Mouse (Mus musculus): ENCODE data around the gene Scamp2. TPM values are rescaled to one million over a fixed set of nuclear protein-coding genes. Genes with fewer than 3 reads are reported as not detected.

Scamp2 gene
- 75.5 and 80.2 TPM in 2 replicates for polyA plus RNA-seq (2014; fragmentation: Nextera tagmentation; extraction: Ambion mirVana)

- peak within 1 kb of the TSS; percentile 77 for H3K4me3 ChIP-seq (ENCODE audit: low read depth, low read length)
- DNase-seq (ENCODE audit: low spot score), result peak; percentile 99
- ATAC-seq (replicated peaks; ENCODE audit: low FRiP score, low TSS enrichment, low read depth), result peak; percentile 99
Measured at GRCm38 (mm10) chr9:57560861-57561710, at the start of gene Scamp2. Gene Scamp2, plus strand, starts transcription at chr9:57560943.

GRCm38 (mm10) chr9:57517113-57517512, 43.6 kb upstream of the Scamp2 start:
- Histone ChIP-seq H3K9me3 (ENCODE audit: control insufficient read depth, low read length) (no peaks in the 10 kb centered on the region), H3K27me3 (replicated peaks; ENCODE audit: control insufficient read depth, insufficient read depth, low read length) (no peaks in the 10 kb centered on the region), H3K4me3 (ENCODE audit: low read depth, low read length) (no peak overlapping the region), H3K27ac (ENCODE audit: low read depth) (no peak overlapping the region), H3K4me1 (replicated peaks; ENCODE audit: control insufficient read depth, insufficient read depth, low read length) (peaks cover 7% of the 10 kb centered on the region), H3K9ac (ENCODE audit: low read length) (no peak overlapping the region), H3K4me2 (ENCODE audit: low read length) (no peak overlapping the region), H3K36me3 (ENCODE audit: control insufficient read depth, insufficient read depth, low read length) (no peaks in the 10 kb centered on the region)
- 15% methylated on average over 3 of the region's 3 CpGs for whole genome bisulfite sequencing
- ATAC-seq (replicated peaks; ENCODE audit: low FRiP score, low TSS enrichment, low read depth), result no peak
- peak; percentile 94 for DNase-seq (ENCODE audit: low spot score)

More at GRCm38 (mm10) chr9:57560861-57561710, at the start of gene Scamp2:
- no peaks in the 10 kb centered on the region for H3K27me3 ChIP-seq (replicated peaks; ENCODE audit: control insufficient read depth, insufficient read depth, low read length)
- no peaks in the 10 kb centered on the region for H3K9me3 ChIP-seq (ENCODE audit: control insufficient read depth, low read length)
- 1% methylated on average over 37 of the region's 37 CpGs for WGBS
- H3K4me2 ChIP-seq (ENCODE audit: low read length), result peak within 1 kb of the TSS; percentile 50
- H3K4me1 ChIP-seq (replicated peaks; ENCODE audit: control insufficient read depth, insufficient read depth, low read length), result peaks cover 29% of the 10 kb centered on the region
- peak within 1 kb of the TSS; percentile 61 for H3K9ac ChIP-seq (ENCODE audit: low read length)
- no peaks in the 10 kb centered on the region for H3K36me3 ChIP-seq (ENCODE audit: control insufficient read depth, insufficient read depth, low read length)
- H3K27ac ChIP-seq (ENCODE audit: low read depth), result peak within 1 kb of the TSS; percentile 74

- peak overlapping the region; percentile 93 for H3K9ac ChIP-seq (ENCODE audit: low read length)
- no peaks in the 10 kb centered on the region for H3K27me3 ChIP-seq (replicated peaks; ENCODE audit: control insufficient read depth, insufficient read depth, low read length)
- peak; percentile 43; the same call in 1 of the 2 replicates for ATAC-seq (replicated peaks; ENCODE audit: low FRiP score, low TSS enrichment, low read depth)
- H3K9me3 ChIP-seq (ENCODE audit: control insufficient read depth, low read length), result no peaks in the 10 kb centered on the region
- H3K27ac ChIP-seq (ENCODE audit: low read depth), result peak overlapping the region; percentile 65
- WGBS, result 23% methylated on average over 16 of the region's 16 CpGs
- peaks cover 19% of the 10 kb centered on the region for H3K4me1 ChIP-seq (replicated peaks; ENCODE audit: control insufficient read depth, insufficient read depth, low read length)
- peak overlapping the region; percentile 89 for H3K4me3 ChIP-seq (ENCODE audit: low read depth, low read length)
- H3K36me3 ChIP-seq (ENCODE audit: control insufficient read depth, insufficient read depth, low read length), result no peaks in the 10 kb centered on the region
- no peak for DNase-seq (ENCODE audit: low spot score)
- H3K4me2 ChIP-seq (ENCODE audit: low read length), result peak overlapping the region; percentile 81
Measured at GRCm38 (mm10) chr9:57520375-57521055, 40.2 kb upstream of the Scamp2 start.

GRCm38 (mm10) chr9:57521056-57521911, 39.5 kb upstream of the Scamp2 start, which contains the start of gene Cox5a:
Gene Cox5a, plus strand, starts transcription at chr9:57521274.
- H3K9me3 ChIP-seq (ENCODE audit: control insufficient read depth, low read length), result no peaks in the 10 kb centered on the region
- WGBS, result under 1% methylated on average over 95 of the region's 95 CpGs

GRCm38 (mm10) chr9:57522114-57522860, 38.5 kb upstream of the Scamp2 start:
- Histone ChIP-seq H3K9me3 (ENCODE audit: control insufficient read depth, low read length) (no peaks in the 10 kb centered on the region), H3K36me3 (ENCODE audit: control insufficient read depth, insufficient read depth, low read length) (no peaks in the 10 kb centered on the region), H3K27me3 (replicated peaks; ENCODE audit: control insufficient read depth, insufficient read depth, low read length) (no peaks in the 10 kb centered on the region), H3K9ac (ENCODE audit: low read length) (peak overlapping the region; percentile 93), H3K4me2 (ENCODE audit: low read length) (peak overlapping the region; percentile 81), H3K27ac (ENCODE audit: low read depth) (peak overlapping the region; percentile 82; the same call in 1 of the 2 replicates), H3K4me1 (replicated peaks; ENCODE audit: control insufficient read depth, insufficient read depth, low read length) (peaks cover 19% of the 10 kb centered on the region), H3K4me3 (ENCODE audit: low read depth, low read length) (peak overlapping the region; percentile 89)
- DNase-seq (ENCODE audit: low spot score) (no peak), ATAC-seq (replicated peaks; ENCODE audit: low FRiP score, low TSS enrichment, low read depth) (no peak)
- 27% methylated on average over 7 of the region's 7 CpGs for WGBS

More at GRCm38 (mm10) chr9:57521056-57521911, 39.5 kb upstream of the Scamp2 start, which contains the start of gene Cox5a:
- Histone ChIP-seq H3K27ac (ENCODE audit: low read depth) (peak within 1 kb of the TSS; percentile 82), H3K9ac (ENCODE audit: low read length) (peak within 1 kb of the TSS; percentile 93), H3K4me2 (ENCODE audit: low read length) (peak within 1 kb of the TSS; percentile 81), H3K27me3 (replicated peaks; ENCODE audit: control insufficient read depth, insufficient read depth, low read length) (no peaks in the 10 kb centered on the region), H3K4me1 (replicated peaks; ENCODE audit: control insufficient read depth, insufficient read depth, low read length) (peaks cover 19% of the 10 kb centered on the region), H3K4me3 (ENCODE audit: low read depth, low read length) (peak within 1 kb of the TSS; percentile 89), H3K36me3 (ENCODE audit: control insufficient read depth, insufficient read depth, low read length) (no peaks in the 10 kb centered on the region)
- peak; percentile 90 for DNase-seq (ENCODE audit: low spot score)
- peak; percentile 96 for ATAC-seq (replicated peaks; ENCODE audit: low FRiP score, low TSS enrichment, low read depth)

GRCm38 (mm10) chr9:57522861-57523246, 37.9 kb upstream of the Scamp2 start:
- DNase-seq (ENCODE audit: low spot score) (no peak), ATAC-seq (replicated peaks; ENCODE audit: low FRiP score, low TSS enrichment, low read depth) (no peak)
- Histone ChIP-seq H3K27ac (ENCODE audit: low read depth) (no peak overlapping the region), H3K9me3 (ENCODE audit: control insufficient read depth, low read length) (no peaks in the 10 kb centered on the region), H3K4me3 (ENCODE audit: low read depth, low read length) (peak overlapping the region; percentile 89; the same call in 1 of the 2 replicates), H3K4me2 (ENCODE audit: low read length) (peak overlapping the region; percentile 81), H3K4me1 (replicated peaks; ENCODE audit: control insufficient read depth, insufficient read depth, low read length) (peaks cover 19% of the 10 kb centered on the region), H3K36me3 (ENCODE audit: control insufficient read depth, insufficient read depth, low read length) (no peaks in the 10 kb centered on the region), H3K9ac (ENCODE audit: low read length) (peak overlapping the region; percentile 93; the same call in 1 of the 2 replicates), H3K27me3 (replicated peaks; ENCODE audit: control insufficient read depth, insufficient read depth, low read length) (no peaks in the 10 kb centered on the region)
- 79% methylated on average over 4 of the region's 4 CpGs for WGBS

- Histone ChIP-seq H3K4me2 (ENCODE audit: low read length) (no peak overlapping the region), H3K9me3 (ENCODE audit: control insufficient read depth, low read length) (no peaks in the 10 kb centered on the region), H3K4me1 (replicated peaks; ENCODE audit: control insufficient read depth, insufficient read depth, low read length) (peaks cover 19% of the 10 kb centered on the region), H3K4me3 (ENCODE audit: low read depth, low read length) (no peak overlapping the region), H3K27me3 (replicated peaks; ENCODE audit: control insufficient read depth, insufficient read depth, low read length) (no peaks in the 10 kb centered on the region), H3K9ac (ENCODE audit: low read length) (no peak overlapping the region), H3K36me3 (ENCODE audit: control insufficient read depth, insufficient read depth, low read length) (peaks cover under 1% of the 10 kb centered on the region; the same call in 1 of the 2 replicates), H3K27ac (ENCODE audit: low read depth) (no peak overlapping the region)
- no peak for ATAC-seq (replicated peaks; ENCODE audit: low FRiP score, low TSS enrichment, low read depth)
- no peak for DNase-seq (ENCODE audit: low spot score)
- 91% methylated on average over 1 of the region's 1 CpGs for WGBS
Measured at GRCm38 (mm10) chr9:57523754-57524153, 37.0 kb upstream of the Scamp2 start.
